Mouse (Mus musculus): ENCODE measurements around the gene Siva1.

Siva1 gene

GRCm38 (mm10) chr12:112679027-112679996, 34.8 kb downstream of the Siva1 start:
- no peak for DNase-seq

GRCm38 (mm10) chr12:112683351-112683750, 38.9 kb downstream of the Siva1 start:
- DNase-seq, result no peak

GRCm38 (mm10) chr12:112688458-112688857, 44.0 kb downstream of the Siva1 start:
- no peak for DNase-seq

GRCm38 (mm10) chr12:112693185-112694126, 49.0 kb downstream of the Siva1 start:
- DNase-seq, result peak; percentile 96

- peak in 1 of 2 experiments; percentile 14 for DNase-seq
Observed at GRCm38 (mm10) chr12:112694127-112694475, 49.6 kb downstream of the Siva1 start.

GRCm38 (mm10) chr12:112696806-112697425, 52.4 kb downstream of the Siva1 start:
- no peak for DNase-seq

All from cerebellum, postnatal 36 days (tissue).